Mouse (Mus musculus) CH12.LX (cell line): Measurements from ENCODE around the gene Arf6. TPM values are rescaled to one million over a fixed set of nuclear protein-coding genes. Genes with fewer than 3 reads are reported as not detected.

Experiments
- DNase-seq: peaks from one replicate; pipeline ENCODE4 v3.0.0-alpha.2; 2013; ENCODE audit errors: extremely low read depth
- H3K27ac ChIP-seq: 2 replicates; pipeline ENCODE4 v1.5.1; 2012; ENCODE audit warnings: low read depth, mild to moderate bottlenecking, control low read depth, moderate library complexity; ENCODE audit not compliant: insufficient read depth
- H3K27me3 ChIP-seq: replicated peaks from 2 replicates; pipeline ENCODE3; 2012; ENCODE audit warnings: inconsistent platforms
- H3K36me3 ChIP-seq, 2 experiments: replicated peaks in 1 of 2; 2 replicates each; pipeline versions ENCODE3 to v1.6.1; 2012; ENCODE audit warnings: inconsistent platforms in 1 of 2, low read length in 1 of 2, mild to moderate bottlenecking in 1 of 2, mixed read lengths in 1 of 2, moderate library complexity in 1 of 2; ENCODE audit not compliant: control insufficient read depth in 1 of 2, insufficient read depth in 1 of 2
- H3K4me1 ChIP-seq, 2 experiments: 2 replicates each; pipeline ENCODE4 v1.6.1; 2012; ENCODE audit warnings: inconsistent platforms in 1 of 2, moderate library complexity in 1 of 2; ENCODE audit not compliant: insufficient read depth in 2 of 2, control insufficient read depth in 1 of 2
- H3K4me2 ChIP-seq: 2 replicates; pipeline ENCODE4 v1.6.1; 2012; ENCODE audit warnings: low read depth, mild to moderate bottlenecking, control low read depth; ENCODE audit not compliant: poor library complexity, insufficient read depth, severe bottlenecking
- H3K4me3 ChIP-seq, 3 experiments: fragments of 150-350 bp in 1 of 3; sonication (generic) in 1 of 3; replicated peaks in 1 of 3; 2 replicates each; pipeline versions ENCODE3 to v1.5.1; 2011 to 2012; ENCODE audit warnings: low read depth in 2 of 3, low read length in 2 of 3, mild to moderate bottlenecking in 2 of 3, moderate library complexity in 2 of 3, control low read depth in 1 of 3, improper control_type of control experiment in 1 of 3, inconsistent platforms in 1 of 3, mixed read lengths in 1 of 3; ENCODE audit not compliant: poor library complexity in 1 of 3
- H3K79me2 ChIP-seq: replicated peaks from 2 replicates; pipeline ENCODE4 v1.6.1; 2012; ENCODE audit warnings: mild to moderate bottlenecking, moderate library complexity; ENCODE audit not compliant: control insufficient read depth, poor library complexity, insufficient read depth, severe bottlenecking; ENCODE audit errors: extremely low read depth
- H3K9ac ChIP-seq: 2 replicates; pipeline ENCODE4 v1.6.1; 2012; ENCODE audit warnings: low read depth, mild to moderate bottlenecking, control low read depth, moderate library complexity; ENCODE audit not compliant: insufficient read depth
- H3K9me3 ChIP-seq: replicated peaks from 2 replicates; pipeline ENCODE3; 2012; ENCODE audit warnings: low read length, inconsistent platforms, mixed read lengths
- BHLHE40 ChIP-seq: IDR thresholded peaks from 2 replicates; pipeline ENCODE4 v1.6.1; 2011; ENCODE audit warnings: mild to moderate bottlenecking, low read depth, low read length, improper control_type of control experiment
- CTCF ChIP-seq, 2 experiments: IDR thresholded peaks in 1 of 2; conservative IDR thresholded peaks in 1 of 2; 2 replicates each; pipeline ENCODE4 v1.5.1; 2011 to 2012; ENCODE audit warnings: low read depth in 2 of 2, low read length in 2 of 2, improper control_type of control experiment in 1 of 2, inconsistent platforms in 1 of 2, mild to moderate bottlenecking in 1 of 2, moderate library complexity in 1 of 2
- ELF1 ChIP-seq: IDR thresholded peaks from 2 replicates; pipeline ENCODE4 v1.6.1; 2014; ENCODE audit warnings: low read depth, mild to moderate bottlenecking, inconsistent platforms, low read length, improper control_type of control experiment
- EP300 ChIP-seq: IDR thresholded peaks from 2 replicates; pipeline ENCODE4 v1.6.1; 2011; ENCODE audit warnings: low read length, improper control_type of control experiment
- ETS1 ChIP-seq: conservative IDR thresholded peaks from 2 replicates; pipeline ENCODE4 v1.6.1; 2012; ENCODE audit warnings: low read depth, mild to moderate bottlenecking, inconsistent platforms, low read length, improper control_type of control experiment, moderate library complexity
- IRF4 ChIP-seq: IDR thresholded peaks from 2 replicates; pipeline ENCODE4 v1.6.1; 2014; ENCODE audit warnings: low read depth, mild to moderate bottlenecking, inconsistent platforms, low read length, improper control_type of control experiment
- KAT2A ChIP-seq: IDR thresholded peaks from 2 replicates; pipeline ENCODE4 v1.6.1; 2012; ENCODE audit warnings: low read length, improper control_type of control experiment, inconsistent platforms; ENCODE audit not compliant: insufficient replicate concordance
- MAFK ChIP-seq: IDR thresholded peaks from 2 replicates; pipeline ENCODE4 v1.6.1; 2011; ENCODE audit warnings: low read length, improper control_type of control experiment; ENCODE audit not compliant: insufficient replicate concordance
- MAX ChIP-seq: IDR thresholded peaks from 2 replicates; pipeline ENCODE4 v1.6.1; 2011; ENCODE audit warnings: low read length, improper control_type of control experiment
- MAZ ChIP-seq: IDR thresholded peaks from 2 replicates; pipeline ENCODE4 v1.6.1; 2012; ENCODE audit warnings: low read depth, mild to moderate bottlenecking, inconsistent platforms, low read length, improper control_type of control experiment, moderate library complexity
- MEF2A ChIP-seq: IDR thresholded peaks from 2 replicates; pipeline ENCODE4 v1.6.1; 2014; ENCODE audit warnings: low read depth, mild to moderate bottlenecking, inconsistent platforms, low read length, improper control_type of control experiment, borderline replicate concordance
- MYC ChIP-seq: IDR thresholded peaks from 2 replicates; pipeline ENCODE4 v1.6.1; 2011; ENCODE audit warnings: low read depth, mild to moderate bottlenecking, improper control_type of control experiment, low read length
- NELFE ChIP-seq: IDR thresholded peaks from 2 replicates; pipeline ENCODE4 v1.6.1; 2011; ENCODE audit warnings: low read depth, low read length, improper control_type of control experiment
- NRF1 ChIP-seq: IDR thresholded peaks from 2 replicates; pipeline ENCODE4 v1.6.1; 2014; ENCODE audit warnings: low read depth, mild to moderate bottlenecking, inconsistent platforms, low read length, improper control_type of control experiment, moderate library complexity
- POLR2A ChIP-seq: IDR thresholded peaks from 2 replicates; pipeline ENCODE4 v1.6.1; 2011; ENCODE audit warnings: low read depth, mild to moderate bottlenecking, improper control_type of control experiment, low read length
- POLR2AphosphoS2 ChIP-seq: IDR thresholded peaks from 2 replicates; pipeline ENCODE4 v1.6.1; 2011; ENCODE audit warnings: low read depth, low read length, improper control_type of control experiment
- RAD21 ChIP-seq: IDR thresholded peaks from 2 replicates; pipeline ENCODE4 v1.6.1; 2011; ENCODE audit warnings: low read depth, mild to moderate bottlenecking, low read length, improper control_type of control experiment, moderate library complexity
- RCOR1 ChIP-seq: conservative IDR thresholded peaks from 2 replicates; pipeline ENCODE4 v1.6.1; 2012; ENCODE audit warnings: low read depth, mild to moderate bottlenecking, inconsistent platforms, low read length, improper control_type of control experiment
- SMC3 ChIP-seq: IDR thresholded peaks from 2 replicates; pipeline ENCODE4 v1.6.1; 2011; ENCODE audit warnings: low read depth, low read length, improper control_type of control experiment
- TCF12 ChIP-seq: IDR thresholded peaks from 2 replicates; pipeline ENCODE4 v1.6.1; 2014; ENCODE audit warnings: low read depth, mild to moderate bottlenecking, inconsistent platforms, low read length, improper control_type of control experiment
- USF1 ChIP-seq: IDR thresholded peaks from 2 replicates; pipeline ENCODE4 v1.6.1; 2014; ENCODE audit warnings: low read depth, mild to moderate bottlenecking, inconsistent platforms, low read length, improper control_type of control experiment
- ZC3H11A ChIP-seq: IDR thresholded peaks from 2 replicates; pipeline ENCODE4 v1.6.1; 2012; ENCODE audit warnings: low read depth, mild to moderate bottlenecking, inconsistent platforms, low read length, improper control_type of control experiment
- ZNF384 ChIP-seq: IDR thresholded peaks from 2 replicates; pipeline ENCODE4 v1.6.1; 2012; ENCODE audit warnings: low read depth, low read length, improper control_type of control experiment, inconsistent platforms
- dilution Hi-C: fragments of 300-500 bp; cut with MboI; formaldehyde crosslinking; loops from 2 replicates; pipeline ENCODE4 v1.14.3; 2020; ENCODE audit warnings: low sequenced_read_pairs; ENCODE audit not compliant: extremely low pct_unique_long_range_greater_than_20kb, extremely low pct_ligation_motif_present
- in situ Hi-C: fragments of 300-500 bp; cut with MboI; formaldehyde crosslinking; loops from 3 replicates; pipeline ENCODE4 v1.14.3; 2019; ENCODE audit warnings: low sequenced_read_pairs, low pct_ligation_motif_present, low pct_unique_long_range_greater_than_20kb, mixed read lengths
- polyA plus RNA-seq: library from polyadenylated mRNA; unstranded; fragments of >175 nt; gene quantifications from 2 replicates; pipeline ENCODE4 v1.2.1, GENCODE M21; 2012; ENCODE audit warnings: low read depth; ENCODE audit not compliant: insufficient read length
- total RNA-seq, 2 experiments: library from RNA; depleted of rRNA; stranded (reverse); fragments of 300-350 nt in 1 of 2; fragments of >200 nt in 1 of 2; gene quantifications; 2 replicates each; pipeline ENCODE4 v1.2.3; 2012 to 2014

Arf6 gene
- total and polyA plus RNA-seq, 3 experiments, result 258 to 375 (median 312) TPM

- no peaks in the 10 kb centered on the region for H3K36me3 ChIP-seq
- dilution Hi-C loops (no loop called here), in situ Hi-C loops (no loop called here)
- TF ChIP-seq POLR2A, result no peak
- 0 out of 2 replicates have a peak, but pooled peaks have one; percentile 15 for TF ChIP-seq TCF12
- H3K27me3 ChIP-seq, result no peaks in the 10 kb centered on the region
- no peak overlapping the region for H3K4me2 ChIP-seq
- H3K9me3 ChIP-seq, result no peaks in the 10 kb centered on the region
- H3K4me1 ChIP-seq, result peaks cover 29 to 48% of the 10 kb centered on the region in 2 experiments
- peak overlapping the region; percentile 75 for H3K27ac ChIP-seq
- DNase-seq, result no peak
- peak overlapping the region in 1 of 3 experiments; percentile 35 for H3K4me3 ChIP-seq
- H3K79me2 ChIP-seq, result no peaks in the 10 kb centered on the region
- H3K9ac ChIP-seq, result 0 out of 2 replicates have a peak overlapping the region, but pooled peaks have one; percentile 11
These were observed 30.1 kb downstream of the Arf6 start for GRCm38 (mm10) chr12:69402100-69402499.

GRCm38 (mm10) chr12:69402594-69403167, 30.7 kb downstream of the Arf6 start:
- no peaks in the 10 kb centered on the region for H3K79me2 ChIP-seq
- H3K4me1 ChIP-seq, result peaks cover 29 to 48% of the 10 kb centered on the region in 2 experiments
- in situ Hi-C loops, result no loop called here
- H3K4me3 ChIP-seq, result no peak overlapping the region
- TF ChIP-seq EP300 (0 out of 2 replicates have a peak, but pooled peaks have one; percentile 29), KAT2A (no peak), ELF1 (no peak), CTCF (conservative IDR thresholded peaks at IDR 0.05 in 1 of 2, IDR thresholded peaks at IDR 0.05 in 1 of 2; ENCODE audit: low read depth in 2 of 2, low read length in 2 of 2) (no peak), BHLHE40 (peak; percentile 77), SMC3 (no peak; the same call in 1 of the 2 replicates), MAX (peak; percentile 67), ZC3H11A (no peak), MAZ (no peak), IRF4 (0 out of 2 replicates have a peak, but pooled peaks have one; percentile 23), RAD21 (no peak), ETS1 (0 out of 2 replicates have a peak, but pooled peaks have one; percentile 28), MAFK (0 out of 2 replicates have a peak, but pooled peaks have one; percentile 50), MEF2A (peak; percentile 51; the same call in 1 of the 2 replicates), NELFE (no peak), POLR2AphosphoS2 (no peak), MYC (peak; percentile 64; the same call in 1 of the 2 replicates), TCF12 (0 out of 2 replicates have a peak, but pooled peaks have one; percentile 33), RCOR1 (no peak), USF1 (peak; percentile 73), ZNF384 (no peak), NRF1 (no peak)
- TF ChIP-seq, all 38 proteins: peak for 10
- Histone ChIP-seq H3K36me3 (no peaks in the 10 kb centered on the region), H3K4me2 (peak overlapping the region; percentile 46), H3K27me3 (no peaks in the 10 kb centered on the region), H3K9me3 (no peaks in the 10 kb centered on the region), H3K9ac (peak overlapping the region; percentile 53; the same call in 1 of the 2 replicates), H3K27ac (peak overlapping the region; percentile 79)
- dilution Hi-C loops, result no loop called here
- no peak for DNase-seq
